Mouse (Mus musculus): Measurements from ENCODE around the gene Dhx29. TPM values are rescaled to one million over a fixed set of nuclear protein-coding genes. Genes with fewer than 3 reads are reported as not detected.

Gene Dhx29
- polyA plus RNA-seq, 1 experiment from 2014 or later = 42.3 TPM

GRCm38 (mm10) chr13:112925976-112926375, 1.3 kb upstream of the Dhx29 start:
- 84% methylated on average over 4 of the region's 4 CpGs for WGBS
- no peaks in the 10 kb centered on the region for H3K27me3 ChIP-seq (ENCODE audit: control insufficient read depth, insufficient read depth, low read length)
- H3K27ac ChIP-seq (ENCODE audit: low read depth, low read length) = no peak overlapping the region
- H3K9ac ChIP-seq (ENCODE audit: low read depth, low read length) = no peak overlapping the region
- DNase-seq (ENCODE audit: low spot score) = no peak
- peak overlapping the region; percentile 37 for H3K4me2 ChIP-seq (replicated peaks; ENCODE audit: low read depth, low read length)
- peak overlapping the region; percentile 84 for H3K4me3 ChIP-seq (ENCODE audit: low read depth, low read length)
- no peak for ATAC-seq (ENCODE audit: low FRiP score)
- H3K36me3 ChIP-seq (ENCODE audit: control insufficient read depth, insufficient read depth, low read length) = no peaks in the 10 kb centered on the region
- H3K9me3 ChIP-seq (ENCODE audit: control insufficient read depth, low read length) = no peaks in the 10 kb centered on the region
- H3K4me1 ChIP-seq (replicated peaks; ENCODE audit: control insufficient read depth, insufficient read depth, low read length) = peaks cover 4% of the 10 kb centered on the region

- no peak for ATAC-seq (ENCODE audit: low FRiP score)
- WGBS = 2% methylated on average over 19 of the region's 19 CpGs
- Histone ChIP-seq H3K9me3 (ENCODE audit: control insufficient read depth, low read length) (no peaks in the 10 kb centered on the region), H3K9ac (ENCODE audit: low read depth, low read length) (peak overlapping the region; percentile 82), H3K27me3 (ENCODE audit: control insufficient read depth, insufficient read depth, low read length) (no peaks in the 10 kb centered on the region), H3K4me1 (replicated peaks; ENCODE audit: control insufficient read depth, insufficient read depth, low read length) (peaks cover 4% of the 10 kb centered on the region), H3K4me2 (replicated peaks; ENCODE audit: low read depth, low read length) (peak overlapping the region; percentile 37), H3K27ac (ENCODE audit: low read depth, low read length) (peak overlapping the region; percentile 84), H3K4me3 (ENCODE audit: low read depth, low read length) (peak overlapping the region; percentile 84), H3K36me3 (ENCODE audit: control insufficient read depth, insufficient read depth, low read length) (no peaks in the 10 kb centered on the region)
- DNase-seq (ENCODE audit: low spot score) = peak; percentile 51
Measured at GRCm38 (mm10) chr13:112926796-112927195, 458 bp upstream of the Dhx29 start.

GRCm38 (mm10) chr13:112928038-112928668, 899 bp downstream of the Dhx29 start:
- H3K27ac ChIP-seq (ENCODE audit: low read depth, low read length) = peak overlapping the region; percentile 84
- peak overlapping the region; percentile 69 for H3K4me2 ChIP-seq (replicated peaks; ENCODE audit: low read depth, low read length)

GRCm38 (mm10) chr13:112938130-112938529, 10.9 kb downstream of the Dhx29 start:
- Histone ChIP-seq H3K36me3 (ENCODE audit: control insufficient read depth, insufficient read depth, low read length) (0 out of 2 replicates have a peak, but pooled peaks cover under 1% of the 10 kb centered on the region), H3K9ac (ENCODE audit: low read depth, low read length) (no peak overlapping the region), H3K27me3 (ENCODE audit: control insufficient read depth, insufficient read depth, low read length) (no peaks in the 10 kb centered on the region), H3K4me3 (ENCODE audit: low read depth, low read length) (no peak overlapping the region), H3K27ac (ENCODE audit: low read depth, low read length) (no peak overlapping the region), H3K9me3 (ENCODE audit: control insufficient read depth, low read length) (no peaks in the 10 kb centered on the region), H3K4me1 (replicated peaks; ENCODE audit: control insufficient read depth, insufficient read depth, low read length) (no peaks in the 10 kb centered on the region), H3K4me2 (replicated peaks; ENCODE audit: low read depth, low read length) (no peak overlapping the region)
- 95% methylated on average over 8 of the region's 8 CpGs for WGBS
- ATAC-seq (ENCODE audit: low FRiP score) (no peak), DNase-seq (ENCODE audit: low spot score) (no peak)

More at GRCm38 (mm10) chr13:112928038-112928668, 899 bp downstream of the Dhx29 start:
- Histone ChIP-seq H3K4me1 (replicated peaks; ENCODE audit: control insufficient read depth, insufficient read depth, low read length) (peaks cover 4% of the 10 kb centered on the region), H3K27me3 (ENCODE audit: control insufficient read depth, insufficient read depth, low read length) (no peaks in the 10 kb centered on the region), H3K36me3 (ENCODE audit: control insufficient read depth, insufficient read depth, low read length) (0 out of 2 replicates have a peak, but pooled peaks cover 5% of the 10 kb centered on the region), H3K9ac (ENCODE audit: low read depth, low read length) (peak overlapping the region; percentile 78), H3K9me3 (ENCODE audit: control insufficient read depth, low read length) (no peaks in the 10 kb centered on the region), H3K4me3 (ENCODE audit: low read depth, low read length) (peak overlapping the region; percentile 84)
- DNase-seq (ENCODE audit: low spot score) (no peak), ATAC-seq (ENCODE audit: low FRiP score) (no peak)
- WGBS = 8% methylated on average over 8 of the region's 8 CpGs

- H3K27me3 ChIP-seq (ENCODE audit: control insufficient read depth, insufficient read depth, low read length) = no peaks in the 10 kb centered on the region
- 69% methylated on average over 15 of the region's 15 CpGs for WGBS
Measured at GRCm38 (mm10) chr13:112941879-112942330, 14.7 kb downstream of the Dhx29 start.

GRCm38 (mm10) chr13:112945312-112945711, 18.1 kb downstream of the Dhx29 start:
- H3K27ac ChIP-seq (ENCODE audit: low read depth, low read length) = no peak overlapping the region
- H3K4me1 ChIP-seq (replicated peaks; ENCODE audit: control insufficient read depth, insufficient read depth, low read length) = no peaks in the 10 kb centered on the region
- H3K9me3 ChIP-seq (ENCODE audit: control insufficient read depth, low read length) = no peaks in the 10 kb centered on the region
- H3K4me3 ChIP-seq (ENCODE audit: low read depth, low read length) = no peak overlapping the region
- ATAC-seq (ENCODE audit: low FRiP score) (no peak), DNase-seq (ENCODE audit: low spot score) (no peak)
- 96% methylated on average over 9 of the region's 9 CpGs for WGBS
- no peak overlapping the region for H3K4me2 ChIP-seq (replicated peaks; ENCODE audit: low read depth, low read length)
- peaks cover 7% of the 10 kb centered on the region; the same call in 1 of the 2 replicates for H3K36me3 ChIP-seq (ENCODE audit: control insufficient read depth, insufficient read depth, low read length)
- H3K9ac ChIP-seq (ENCODE audit: low read depth, low read length) = no peak overlapping the region
- H3K27me3 ChIP-seq (ENCODE audit: control insufficient read depth, insufficient read depth, low read length) = no peaks in the 10 kb centered on the region

More at GRCm38 (mm10) chr13:112941879-112942330, 14.7 kb downstream of the Dhx29 start:
- Histone ChIP-seq H3K27ac (ENCODE audit: low read depth, low read length) (no peak overlapping the region), H3K36me3 (ENCODE audit: control insufficient read depth, insufficient read depth, low read length) (peaks cover under 1% of the 10 kb centered on the region; the same call in 1 of the 2 replicates), H3K9ac (ENCODE audit: low read depth, low read length) (no peak overlapping the region), H3K4me1 (replicated peaks; ENCODE audit: control insufficient read depth, insufficient read depth, low read length) (no peaks in the 10 kb centered on the region), H3K9me3 (ENCODE audit: control insufficient read depth, low read length) (no peaks in the 10 kb centered on the region), H3K4me3 (ENCODE audit: low read depth, low read length) (no peak overlapping the region), H3K4me2 (replicated peaks; ENCODE audit: low read depth, low read length) (no peak overlapping the region)
- ATAC-seq (ENCODE audit: low FRiP score) (no peak), DNase-seq (ENCODE audit: low spot score) (no peak)

GRCm38 (mm10) chr13:112945900-112946299, 18.6 kb downstream of the Dhx29 start:
- DNase-seq (ENCODE audit: low spot score) (no peak), ATAC-seq (ENCODE audit: low FRiP score) (no peak)
- Histone ChIP-seq H3K4me2 (replicated peaks; ENCODE audit: low read depth, low read length) (no peak overlapping the region), H3K9me3 (ENCODE audit: control insufficient read depth, low read length) (no peaks in the 10 kb centered on the region), H3K36me3 (ENCODE audit: control insufficient read depth, insufficient read depth, low read length) (peaks cover 11% of the 10 kb centered on the region; the same call in 1 of the 2 replicates), H3K4me1 (replicated peaks; ENCODE audit: control insufficient read depth, insufficient read depth, low read length) (no peaks in the 10 kb centered on the region), H3K4me3 (ENCODE audit: low read depth, low read length) (no peak overlapping the region), H3K9ac (ENCODE audit: low read depth, low read length) (no peak overlapping the region), H3K27me3 (ENCODE audit: control insufficient read depth, insufficient read depth, low read length) (no peaks in the 10 kb centered on the region), H3K27ac (ENCODE audit: low read depth, low read length) (no peak overlapping the region)
- WGBS = 91% methylated on average over 6 of the region's 6 CpGs

GRCm38 (mm10) chr13:112954067-112954466, 26.8 kb downstream of the Dhx29 start:
- no peak overlapping the region for H3K27ac ChIP-seq (ENCODE audit: low read depth, low read length)
- H3K4me1 ChIP-seq (replicated peaks; ENCODE audit: control insufficient read depth, insufficient read depth, low read length) = no peaks in the 10 kb centered on the region
- no peak overlapping the region for H3K4me3 ChIP-seq (ENCODE audit: low read depth, low read length)
- no peaks in the 10 kb centered on the region for H3K9me3 ChIP-seq (ENCODE audit: control insufficient read depth, low read length)
- no peak overlapping the region for H3K9ac ChIP-seq (ENCODE audit: low read depth, low read length)
- H3K36me3 ChIP-seq (ENCODE audit: control insufficient read depth, insufficient read depth, low read length) = peaks cover 13% of the 10 kb centered on the region; the same call in 1 of the 2 replicates
- DNase-seq (ENCODE audit: low spot score) (no peak), ATAC-seq (ENCODE audit: low FRiP score) (no peak)
- WGBS = 92% methylated on average over 8 of the region's 8 CpGs
- no peaks in the 10 kb centered on the region for H3K27me3 ChIP-seq (ENCODE audit: control insufficient read depth, insufficient read depth, low read length)
- no peak overlapping the region for H3K4me2 ChIP-seq (replicated peaks; ENCODE audit: low read depth, low read length)

- Histone ChIP-seq H3K4me1 (replicated peaks; ENCODE audit: control insufficient read depth, insufficient read depth, low read length) (no peaks in the 10 kb centered on the region), H3K27me3 (ENCODE audit: control insufficient read depth, insufficient read depth, low read length) (no peaks in the 10 kb centered on the region), H3K27ac (ENCODE audit: low read depth, low read length) (no peak overlapping the region), H3K4me2 (replicated peaks; ENCODE audit: low read depth, low read length) (no peak overlapping the region), H3K9me3 (ENCODE audit: control insufficient read depth, low read length) (no peaks in the 10 kb centered on the region), H3K36me3 (ENCODE audit: control insufficient read depth, insufficient read depth, low read length) (peaks cover 5% of the 10 kb centered on the region; the same call in 1 of the 2 replicates), H3K9ac (ENCODE audit: low read depth, low read length) (no peak overlapping the region), H3K4me3 (ENCODE audit: low read depth, low read length) (no peak overlapping the region)
- no peak for DNase-seq (ENCODE audit: low spot score)
- ATAC-seq (ENCODE audit: low FRiP score) = no peak
- WGBS = 89% methylated on average over 5 of the region's 5 CpGs
Measured at GRCm38 (mm10) chr13:112963081-112963480, 35.8 kb downstream of the Dhx29 start.

Data from hindbrain, embryonic 11.5 days (tissue).